Mouse (Mus musculus) intestine, embryonic 15.5 days (tissue): ENCODE measurements around the gene Gdap1l1. TPM values are rescaled to one million over a fixed set of nuclear protein-coding genes. Genes with fewer than 3 reads are reported as not detected.

ENCODE experiments used
- ATAC-seq: fragments of 200-750 bp; cut with Nextera tagmentation; 2 replicates; pipeline ENCODE4 v1.8.0; 2017; ENCODE audit warnings: moderate TSS enrichment, moderate library complexity
- H3K27ac ChIP-seq: fragments of 300-500 bp; sonication (generic); 2 replicates; pipeline ENCODE4 v1.5.1; 2015; ENCODE audit warnings: mild to moderate bottlenecking, inconsistent platforms
- H3K27me3 ChIP-seq: fragments of 300-500 bp; sonication (generic); replicated peaks from 2 replicates; pipeline ENCODE4 v1.6.1; 2015; ENCODE audit warnings: inconsistent platforms
- H3K36me3 ChIP-seq: fragments of 300-500 bp; sonication (generic); 2 replicates; pipeline ENCODE4 v1.6.1; 2015; ENCODE audit warnings: inconsistent platforms
- H3K4me1 ChIP-seq: fragments of 300-500 bp; sonication (generic); replicated peaks from 2 replicates; pipeline ENCODE4 v1.6.1; 2015; ENCODE audit warnings: inconsistent platforms
- H3K4me2 ChIP-seq: fragments of 300-500 bp; sonication (generic); replicated peaks from 2 replicates; pipeline ENCODE4 v1.6.1; 2015; ENCODE audit warnings: mild to moderate bottlenecking, inconsistent platforms
- H3K4me3 ChIP-seq: fragments of 300-500 bp; sonication (generic); replicated peaks from 2 replicates; pipeline ENCODE4 v1.5.1; 2015; ENCODE audit warnings: inconsistent platforms
- H3K9ac ChIP-seq: fragments of 300-500 bp; sonication (generic); 2 replicates; pipeline ENCODE4 v1.6.1; 2015; ENCODE audit warnings: inconsistent platforms
- H3K9me3 ChIP-seq: fragments of 300-500 bp; sonication (generic); 2 replicates; pipeline ENCODE4 v1.6.1; 2016; ENCODE audit warnings: inconsistent platforms
- WGBS: fragments of 180-500 bp; shearing (Covaris S2); methylation state at CpG from one replicate; pipeline ENCODE4 v1.1.7; 2015; 5-methylcytosine and 5-hydroxymethylcytosine counted together
- polyA plus RNA-seq: library from polyadenylated mRNA; unstranded; fragments of >200 nt; fragmentation: Nextera tagmentation; extraction: Ambion mirVana; gene quantifications from 2 replicates; pipeline ENCODE4 v1.2.1, GENCODE M21; 2015

Gdap1l1 gene
- polyA plus RNA-seq, 1 experiment from 2014 or later, result 5.9 TPM

- Histone ChIP-seq H3K4me2 (0 out of 2 replicates have a peak overlapping the region, but pooled peaks have one; percentile 2), H3K27ac (no peak overlapping the region), H3K36me3 (no peaks in the 10 kb centered on the region), H3K4me3 (no peak overlapping the region), H3K4me1 (peaks cover 8% of the 10 kb centered on the region; the same call in 1 of the 2 replicates), H3K9me3 (no peaks in the 10 kb centered on the region), H3K27me3 (no peaks in the 10 kb centered on the region), H3K9ac (no peak overlapping the region)
- 0 out of 2 replicates have a peak, but pooled peaks have one; percentile 32 for ATAC-seq
- 10% methylated on average over 5 of the region's 5 CpGs for WGBS
Measured at GRCm38 (mm10) chr2:163493976-163494375, 55.7 kb downstream of the Gdap1l1 start.

DNA sequence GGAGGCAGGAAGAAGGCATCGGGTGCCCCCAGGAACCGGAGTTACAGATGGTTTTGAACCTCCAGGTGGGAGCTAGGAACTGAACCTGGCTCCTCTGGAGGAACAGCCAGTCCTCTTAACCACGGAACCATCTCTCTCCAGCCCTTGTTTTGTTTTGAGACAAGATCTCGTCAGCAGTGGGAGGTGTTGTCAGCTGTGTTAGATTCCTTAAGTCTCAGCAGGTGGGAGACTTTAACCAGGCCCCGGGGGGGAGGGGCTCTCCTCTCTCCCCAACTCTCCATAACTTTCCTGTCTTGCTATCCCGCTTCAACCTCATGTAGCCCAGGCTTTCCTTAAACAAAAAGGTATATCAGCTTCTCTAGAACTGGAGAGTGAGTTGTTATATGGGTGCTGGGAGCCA, 56.2 kb downstream of the Gdap1l1 start:
- Histone ChIP-seq H3K27me3 (no peaks in the 10 kb centered on the region), H3K9ac (no peak overlapping the region), H3K9me3 (no peaks in the 10 kb centered on the region), H3K27ac (no peak overlapping the region), H3K36me3 (no peaks in the 10 kb centered on the region), H3K4me2 (no peak overlapping the region), H3K4me3 (no peak overlapping the region), H3K4me1 (peaks cover 8% of the 10 kb centered on the region; the same call in 1 of the 2 replicates)
- WGBS, result 40% methylated on average over 6 of the region's 6 CpGs
- ATAC-seq, result no peak

- no peak for ATAC-seq
- WGBS, result 73% methylated on average over 2 of the region's 2 CpGs
- peaks cover 8% of the 10 kb centered on the region; the same call in 1 of the 2 replicates for H3K4me1 ChIP-seq
Measured at GRCm38 (mm10) chr2:163502219-163502618, 63.9 kb downstream of the Gdap1l1 start.

DNA sequence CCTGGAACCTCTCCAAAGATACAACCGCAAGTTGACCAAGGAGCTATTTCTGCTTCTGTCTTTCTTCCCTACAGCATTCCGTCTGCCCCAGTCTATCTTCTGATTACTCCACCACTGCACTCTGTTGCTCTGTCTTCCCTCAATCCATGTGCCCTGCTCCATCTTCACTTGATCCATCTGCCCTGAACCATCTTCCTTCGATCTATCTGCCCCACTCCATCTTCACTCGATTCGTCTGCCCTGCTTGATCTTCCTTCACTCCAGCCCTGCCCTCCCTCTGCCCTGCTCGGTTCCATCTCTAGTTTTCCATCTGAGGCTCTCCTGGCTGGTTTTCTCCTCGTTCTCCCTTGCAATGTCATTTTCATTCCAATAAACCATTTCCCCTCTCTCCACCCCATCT, 64.9 kb downstream of the Gdap1l1 start:
- Histone ChIP-seq H3K27ac (peak overlapping the region; percentile 66), H3K4me1 (peaks cover 8% of the 10 kb centered on the region; the same call in 1 of the 2 replicates), H3K27me3 (no peaks in the 10 kb centered on the region), H3K4me3 (no peak overlapping the region), H3K4me2 (peak overlapping the region; percentile 19), H3K9me3 (no peaks in the 10 kb centered on the region), H3K9ac (no peak overlapping the region), H3K36me3 (no peaks in the 10 kb centered on the region)
- peak; percentile 19 for ATAC-seq
- 53% methylated on average over 7 of the region's 7 CpGs for WGBS

More at GRCm38 (mm10) chr2:163502219-163502618, 63.9 kb downstream of the Gdap1l1 start:
- Histone ChIP-seq H3K9me3 (no peaks in the 10 kb centered on the region), H3K27me3 (no peaks in the 10 kb centered on the region), H3K9ac (no peak overlapping the region), H3K27ac (no peak overlapping the region), H3K4me3 (no peak overlapping the region), H3K4me2 (no peak overlapping the region), H3K36me3 (no peaks in the 10 kb centered on the region)

Other genes with a start within 250 kb of the Gdap1l1 start
- gene Tox2, start 235.4 kb upstream of the Gdap1l1 start, polyA plus RNA-seq, result 5.0 and 6.1 TPM in 2 replicates
- 8.5 and 9.8 TPM in 2 replicates for gene Jph2, start 40.5 kb upstream of the Gdap1l1 start, polyA plus RNA-seq
- 83.2 and 87.4 TPM in 2 replicates for gene Oser1, start 13.8 kb upstream of the Gdap1l1 start, polyA plus RNA-seq
- gene Fitm2, start 34.2 kb downstream of the Gdap1l1 start, polyA plus RNA-seq, result 10.4 and 10.8 TPM in 2 replicates
- 0.35 and 0.39 TPM in 2 replicates for gene R3hdml, start 53.8 kb downstream of the Gdap1l1 start, polyA plus RNA-seq
- 85.1 and 85.9 TPM in 2 replicates for gene Hnf4a, start 68.3 kb downstream of the Gdap1l1 start, polyA plus RNA-seq
- 25.7 and 26.5 TPM in 2 replicates for gene Ttpal, start 163.8 kb downstream of the Gdap1l1 start, polyA plus RNA-seq
- gene Serinc3, start 206.7 kb downstream of the Gdap1l1 start, polyA plus RNA-seq, result 45.3 and 47.1 TPM in 2 replicates
- gene Pkig, start 219.9 kb downstream of the Gdap1l1 start, polyA plus RNA-seq, result 113 and 122 TPM in 2 replicates